Mouse (Mus musculus) heart, embryonic 13.5 days (tissue): ENCODE measurements at regions not wholly inside any gene's neighbourhood (a gene's known extent, or its start where the extent isn't known, plus 50 kb on each side); places are given as distances from the start of the nearest gene placed in this dataset.

ENCODE experiments used
- ATAC-seq: fragments of 200-750 bp; cut with Nextera tagmentation; 2 replicates; pipeline ENCODE4 v1.8.0; 2017; ENCODE audit warnings: moderate TSS enrichment; ENCODE audit not compliant: insufficient number of reproducible peaks, low FRiP score, low TSS enrichment; ENCODE audit errors: extremely low read depth
- H3K27ac ChIP-seq: fragments of 300-500 bp; sonication (generic); replicated peaks from 2 replicates; pipeline ENCODE4 v1.5.1; 2015; ENCODE audit warnings: moderate library complexity, mild to moderate bottlenecking, inconsistent platforms
- H3K27me3 ChIP-seq: fragments of 300-500 bp; sonication (generic); replicated peaks from 2 replicates; pipeline ENCODE4 v1.6.1; 2015; ENCODE audit warnings: mild to moderate bottlenecking, inconsistent platforms
- H3K36me3 ChIP-seq: fragments of 300-500 bp; sonication (generic); 2 replicates; pipeline ENCODE4 v1.6.1; 2015; ENCODE audit warnings: mild to moderate bottlenecking, inconsistent platforms
- H3K4me1 ChIP-seq: fragments of 300-500 bp; sonication (generic); 2 replicates; pipeline ENCODE4 v1.6.1; 2015; ENCODE audit warnings: inconsistent platforms
- H3K4me2 ChIP-seq: fragments of 300-500 bp; sonication (generic); 2 replicates; pipeline ENCODE4 v1.6.1; 2015; ENCODE audit warnings: inconsistent platforms, mild to moderate bottlenecking, moderate library complexity
- H3K4me3 ChIP-seq: fragments of 300-500 bp; sonication (generic); 2 replicates; pipeline ENCODE4 v1.5.1; 2015; ENCODE audit warnings: moderate library complexity, mild to moderate bottlenecking, inconsistent platforms
- H3K9ac ChIP-seq: fragments of 300-500 bp; sonication (generic); 2 replicates; pipeline ENCODE4 v1.6.1; 2015; ENCODE audit warnings: inconsistent platforms, mild to moderate bottlenecking, moderate library complexity
- H3K9me3 ChIP-seq: fragments of 300-500 bp; sonication (generic); 2 replicates; pipeline ENCODE4 v1.6.1; 2016; ENCODE audit warnings: inconsistent platforms
- WGBS: fragments of 180-500 bp; shearing (Covaris S2); methylation state at CpG from one replicate; pipeline ENCODE4 v1.1.7; 2015; ENCODE audit warnings: mixed read lengths; 5-methylcytosine and 5-hydroxymethylcytosine counted together

DNA sequence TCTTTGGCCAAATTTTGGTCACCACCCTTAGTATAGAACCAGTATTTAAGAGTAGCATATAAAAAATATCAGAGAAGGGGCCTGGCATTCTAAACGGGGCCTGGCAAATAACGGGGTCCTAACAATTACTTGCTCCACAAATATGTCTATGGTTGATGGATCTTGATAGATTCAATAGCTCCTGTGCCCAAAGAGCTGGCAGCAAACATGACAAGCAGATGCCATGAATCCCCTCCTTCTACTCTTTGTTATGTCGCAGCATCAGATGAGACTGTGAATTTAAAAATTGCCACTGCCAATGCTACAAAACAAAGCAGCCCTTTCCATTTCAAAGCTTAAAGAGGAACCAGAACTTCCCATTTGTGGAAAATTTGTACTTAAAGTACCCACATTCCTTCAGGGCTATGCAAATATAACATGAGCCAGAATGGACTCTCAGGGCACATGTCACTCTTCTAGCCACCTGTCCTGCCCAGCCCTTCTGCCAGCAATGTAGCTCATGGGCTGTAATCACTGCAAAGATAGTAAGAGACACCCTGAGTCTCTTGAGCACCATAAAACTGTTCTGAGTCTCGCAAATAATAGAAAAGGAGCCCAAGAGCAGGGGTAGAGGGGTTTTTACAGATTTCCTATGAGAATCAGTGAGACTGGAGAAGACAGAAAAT, 342.4 kb upstream of the Kirrel3 start:
- Histone ChIP-seq H3K4me2 (no peak overlapping the region), H3K9ac (no peak overlapping the region), H3K9me3 (no peaks in the 10 kb centered on the region), H3K27me3 (no peaks in the 10 kb centered on the region), H3K27ac (no peak overlapping the region), H3K4me1 (no peaks in the 10 kb centered on the region), H3K4me3 (no peak overlapping the region), H3K36me3 (no peaks in the 10 kb centered on the region)
- WGBS = 67% methylated on average over 4 of the region's 4 CpGs
- ATAC-seq = no peak

DNA sequence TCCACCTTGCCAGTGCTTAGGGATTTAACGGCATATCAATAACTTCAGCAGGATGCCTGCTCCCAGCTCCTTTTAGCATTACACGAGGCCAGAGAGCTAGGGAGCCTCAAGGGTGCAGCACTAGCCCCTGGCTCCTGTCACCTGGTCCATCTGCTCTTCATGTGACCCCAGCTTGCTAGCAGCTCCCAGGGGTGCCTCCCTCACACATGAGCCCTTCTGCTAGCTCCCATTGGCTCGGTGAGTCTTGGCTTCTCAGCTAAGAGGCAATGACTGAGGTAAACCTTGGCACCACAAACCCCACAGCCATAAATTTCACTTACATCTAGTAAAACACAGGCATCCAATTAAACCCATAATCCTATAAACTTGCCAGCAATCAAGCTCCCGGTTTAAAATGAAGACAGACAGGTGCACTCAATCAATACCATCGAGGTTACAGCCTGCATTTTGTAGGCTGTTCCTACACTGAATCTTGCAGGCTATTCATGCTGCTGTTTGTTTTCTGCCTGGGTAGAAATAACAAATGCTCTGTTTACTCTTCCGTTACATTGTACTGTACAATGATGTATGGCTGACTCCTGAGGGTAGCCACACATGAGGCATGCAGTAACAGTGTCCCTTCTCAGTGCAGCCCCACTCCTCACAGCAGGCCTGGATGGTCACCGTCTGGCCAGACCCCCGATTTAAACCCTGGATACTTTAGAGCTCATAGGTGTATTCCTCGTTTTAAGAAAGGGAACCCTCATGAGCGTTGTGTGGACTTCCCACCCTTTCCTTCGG, 330.3 kb upstream of the Kirrel3 start:
- Histone ChIP-seq H3K4me3 (no peak overlapping the region), H3K9ac (no peak overlapping the region), H3K27ac (no peak overlapping the region), H3K36me3 (no peaks in the 10 kb centered on the region), H3K27me3 (no peaks in the 10 kb centered on the region; the same call in 1 of the 2 replicates), H3K4me1 (no peaks in the 10 kb centered on the region), H3K4me2 (no peak overlapping the region), H3K9me3 (no peaks in the 10 kb centered on the region)
- ATAC-seq = no peak
- 53% methylated on average over 11 of the region's 11 CpGs for WGBS

DNA sequence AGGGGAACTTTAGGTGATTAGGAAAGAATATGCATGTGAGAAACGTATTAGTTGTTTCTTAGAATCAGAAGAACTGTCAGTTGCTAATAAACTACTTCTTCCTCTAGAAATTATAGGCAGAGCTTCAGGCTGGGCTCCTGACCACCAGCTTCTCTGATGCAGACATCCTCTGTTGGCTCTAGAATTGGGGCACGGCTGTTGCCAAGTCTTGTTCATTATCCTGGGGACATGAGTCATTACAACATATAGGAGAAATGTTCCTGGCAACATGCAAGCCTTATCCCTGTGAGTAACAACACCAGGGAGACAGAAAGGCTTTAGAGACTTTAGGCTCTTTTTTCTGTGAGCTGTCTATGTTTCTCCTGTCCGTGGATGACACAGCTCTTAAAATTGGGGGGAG, 329.1 kb upstream of the Kirrel3 start:
- Histone ChIP-seq H3K9ac (no peak overlapping the region), H3K4me3 (no peak overlapping the region), H3K27ac (no peak overlapping the region), H3K4me1 (no peaks in the 10 kb centered on the region), H3K27me3 (no peaks in the 10 kb centered on the region; the same call in 1 of the 2 replicates), H3K9me3 (no peaks in the 10 kb centered on the region), H3K4me2 (no peak overlapping the region), H3K36me3 (no peaks in the 10 kb centered on the region)
- WGBS = 59% methylated on average over 3 of the region's 3 CpGs
- no peak for ATAC-seq

DNA sequence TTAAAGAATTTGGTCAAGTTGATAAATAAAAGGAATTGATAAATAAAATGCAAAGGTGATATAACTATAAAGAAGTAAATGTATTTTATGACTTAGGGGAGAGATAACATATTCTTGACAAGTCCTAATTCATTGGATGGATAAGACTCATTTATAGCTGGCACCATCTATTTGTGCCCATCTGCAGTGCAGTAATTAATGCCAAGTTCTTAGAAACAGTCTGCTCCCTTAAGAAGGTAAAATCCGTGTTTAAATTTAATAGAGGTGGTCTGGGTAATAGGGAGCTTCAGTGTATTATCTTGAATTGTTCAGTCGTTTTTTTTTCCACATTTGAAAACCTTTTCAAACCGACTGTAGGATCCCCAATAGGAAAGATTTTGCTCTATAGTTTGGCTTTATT, 324.6 kb upstream of the Kirrel3 start:
- H3K4me3 ChIP-seq = no peak overlapping the region
- H3K4me1 ChIP-seq = no peaks in the 10 kb centered on the region
- no peaks in the 10 kb centered on the region for H3K9me3 ChIP-seq
- WGBS = 48% methylated on average over 3 of the region's 3 CpGs
- no peak overlapping the region for H3K4me2 ChIP-seq
- no peaks in the 10 kb centered on the region; the same call in 1 of the 2 replicates for H3K27me3 ChIP-seq
- no peak overlapping the region for H3K27ac ChIP-seq
- H3K9ac ChIP-seq = no peak overlapping the region
- ATAC-seq = no peak
- no peaks in the 10 kb centered on the region for H3K36me3 ChIP-seq

DNA sequence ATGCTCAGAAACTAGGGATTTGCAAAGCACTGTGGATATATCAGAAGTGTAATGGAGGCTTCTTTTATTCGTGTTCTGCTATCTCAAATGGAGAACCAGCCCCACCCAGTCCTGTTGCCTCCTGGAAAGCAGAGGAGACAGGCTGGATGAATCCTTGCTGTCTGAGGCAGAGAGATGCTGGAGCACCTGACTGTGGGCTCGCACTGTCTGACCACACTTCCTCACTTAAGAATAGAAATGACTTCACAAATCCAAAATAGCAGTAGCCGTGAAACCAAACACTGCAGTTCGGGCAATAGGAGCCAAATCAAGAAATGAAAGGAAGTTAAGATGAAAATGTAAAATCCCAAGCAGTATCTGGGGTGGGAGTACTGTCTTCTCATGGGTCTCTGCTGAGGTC, 299.4 kb upstream of the Kirrel3 start:
- no peaks in the 10 kb centered on the region for H3K27me3 ChIP-seq
- H3K4me1 ChIP-seq = no peaks in the 10 kb centered on the region
- no peak overlapping the region for H3K4me3 ChIP-seq
- no peak overlapping the region for H3K4me2 ChIP-seq
- ATAC-seq = no peak
- no peak overlapping the region for H3K27ac ChIP-seq
- H3K36me3 ChIP-seq = no peaks in the 10 kb centered on the region
- H3K9ac ChIP-seq = no peak overlapping the region
- no peaks in the 10 kb centered on the region for H3K9me3 ChIP-seq
- WGBS = 63% methylated on average over 4 of the region's 4 CpGs

DNA sequence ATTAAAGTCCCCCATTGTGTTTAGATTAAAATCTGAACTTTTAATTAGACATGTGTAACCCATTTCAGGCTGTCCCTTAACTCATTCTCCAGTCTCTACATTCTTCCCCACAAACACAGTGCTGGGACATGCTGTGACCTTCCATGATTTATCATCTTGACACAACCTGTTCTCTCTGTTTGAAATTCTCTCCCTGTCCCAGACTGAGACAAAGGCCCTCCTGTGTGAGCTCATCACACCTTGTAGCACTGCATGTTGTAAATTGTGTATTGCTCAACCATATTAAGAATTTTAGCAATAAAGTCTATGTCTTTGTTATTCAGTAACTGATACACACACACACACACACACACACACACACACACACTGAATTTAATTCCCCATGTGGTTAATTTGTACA, 293.2 kb upstream of the Kirrel3 start:
- Histone ChIP-seq H3K4me1 (no peaks in the 10 kb centered on the region), H3K9ac (no peak overlapping the region), H3K9me3 (no peaks in the 10 kb centered on the region), H3K4me3 (no peak overlapping the region), H3K36me3 (no peaks in the 10 kb centered on the region), H3K27ac (no peak overlapping the region), H3K27me3 (no peaks in the 10 kb centered on the region), H3K4me2 (no peak overlapping the region)
- ATAC-seq = no peak

DNA sequence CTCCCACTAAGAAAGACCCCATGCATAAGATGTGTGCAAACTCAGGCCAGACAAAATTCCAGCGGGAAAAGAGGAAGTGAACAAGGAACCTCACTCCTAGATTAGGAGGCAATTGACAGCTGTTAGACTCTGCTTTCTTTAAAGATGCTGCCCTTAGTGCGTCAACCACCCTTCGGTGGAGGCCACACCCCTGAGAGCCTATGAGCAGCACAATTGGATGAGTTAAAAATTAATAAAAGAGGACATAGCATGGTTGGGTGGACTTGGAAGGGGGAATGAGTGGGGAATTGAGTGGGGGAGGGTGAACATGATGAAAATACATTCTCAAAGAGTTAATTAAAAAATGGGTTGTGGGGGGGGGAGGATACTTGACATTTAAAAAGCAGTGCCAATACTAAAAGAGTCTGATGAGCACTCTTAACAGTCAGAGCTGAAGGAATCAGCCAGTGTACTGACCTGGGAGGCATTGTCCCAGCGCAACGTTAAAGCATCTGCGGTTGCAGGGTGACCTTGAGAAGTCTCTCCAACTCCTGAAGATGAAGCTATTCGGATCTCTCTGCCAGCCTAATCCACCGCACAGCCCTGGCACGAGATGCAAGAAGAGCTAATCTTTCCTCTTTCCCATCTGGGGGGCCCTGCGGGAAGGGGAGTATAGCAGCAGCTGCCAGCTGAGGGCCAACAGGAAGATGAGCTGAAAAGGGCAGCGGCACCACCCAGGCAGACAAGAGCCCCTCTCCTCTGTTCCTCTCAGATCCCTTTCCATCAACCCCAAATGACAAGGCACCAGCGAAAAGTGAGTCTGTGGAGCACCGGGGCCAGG, 283.4 kb upstream of the Kirrel3 start:
- no peak overlapping the region for H3K27ac ChIP-seq
- H3K36me3 ChIP-seq = no peaks in the 10 kb centered on the region
- H3K27me3 ChIP-seq = no peaks in the 10 kb centered on the region
- no peak overlapping the region for H3K4me3 ChIP-seq
- peaks cover 12% of the 10 kb centered on the region; the same call in 1 of the 2 replicates for H3K4me1 ChIP-seq
- WGBS = 50% methylated on average over 13 of the region's 13 CpGs
- ATAC-seq = no peak
- no peak overlapping the region for H3K9ac ChIP-seq
- H3K4me2 ChIP-seq = no peak overlapping the region
- no peaks in the 10 kb centered on the region for H3K9me3 ChIP-seq

DNA sequence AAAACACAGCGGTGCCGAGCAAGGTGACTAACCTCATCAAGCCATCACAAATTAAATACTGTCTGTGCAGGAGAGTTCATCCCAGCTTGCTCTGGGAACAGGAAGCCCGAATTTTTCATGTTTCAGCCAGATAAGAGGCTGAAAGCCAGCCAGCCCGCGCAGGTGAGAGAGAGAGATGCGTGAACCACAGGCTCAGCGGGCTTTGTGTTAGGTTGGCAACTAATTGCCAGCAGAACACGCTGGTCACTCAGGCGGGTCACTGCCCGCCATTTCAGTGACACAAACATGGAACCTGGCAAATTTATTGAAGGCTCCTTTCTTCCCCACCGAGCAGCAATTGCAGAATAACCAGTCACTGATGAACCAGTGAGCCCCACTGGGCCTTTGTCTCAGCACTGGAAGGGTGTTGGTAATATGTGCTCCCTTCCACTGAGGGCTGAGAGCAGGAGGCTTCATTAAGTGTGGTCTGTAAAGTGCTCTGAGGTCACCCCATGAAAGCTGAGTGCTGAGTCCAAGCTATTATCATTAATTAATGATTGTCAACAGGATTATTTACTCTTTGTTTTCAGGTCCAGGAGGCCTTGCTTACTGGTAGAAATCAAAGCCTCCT, 282.6 kb upstream of the Kirrel3 start:
- peaks cover 12% of the 10 kb centered on the region; the same call in 1 of the 2 replicates for H3K4me1 ChIP-seq
- no peaks in the 10 kb centered on the region for H3K36me3 ChIP-seq
- H3K4me3 ChIP-seq = no peak overlapping the region
- no peak for ATAC-seq
- no peaks in the 10 kb centered on the region for H3K9me3 ChIP-seq
- 52% methylated on average over 11 of the region's 11 CpGs for WGBS
- H3K9ac ChIP-seq = no peak overlapping the region
- H3K4me2 ChIP-seq = no peak overlapping the region
- no peaks in the 10 kb centered on the region for H3K27me3 ChIP-seq
- no peak overlapping the region for H3K27ac ChIP-seq

DNA sequence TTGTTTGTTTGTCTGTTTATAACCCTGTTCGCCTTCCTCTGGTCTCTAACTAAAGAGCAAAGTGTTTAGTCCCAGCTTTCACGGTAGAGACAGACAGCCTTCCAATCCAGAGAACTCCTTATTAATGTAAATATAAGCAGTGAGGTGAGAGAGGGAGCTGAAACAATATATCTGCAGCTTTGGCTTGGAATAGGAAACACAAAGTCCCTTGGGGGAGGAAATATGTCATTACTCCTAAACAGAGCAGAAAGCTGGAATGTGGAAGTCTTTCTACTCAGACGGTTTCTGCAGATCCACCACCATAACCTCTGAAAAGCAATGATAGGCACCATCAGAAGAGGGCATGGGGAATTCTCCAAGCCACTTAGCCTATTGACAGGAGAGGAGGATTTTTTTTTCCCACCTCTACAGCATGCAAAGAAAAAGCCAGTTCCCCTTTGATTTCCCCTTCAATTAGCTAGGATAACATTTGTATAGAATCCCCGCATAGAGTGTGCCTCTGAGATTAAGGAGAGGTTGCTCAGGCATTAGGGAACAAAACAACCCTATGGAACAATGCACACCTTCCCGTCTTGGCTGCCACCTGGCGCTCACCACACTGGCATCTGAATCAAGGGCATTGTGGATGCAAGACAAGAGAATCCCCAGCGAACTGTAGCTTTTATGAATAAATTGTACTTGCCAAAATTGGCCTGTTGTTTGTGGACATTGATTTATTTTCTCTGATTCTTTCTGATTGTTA, 281.9 kb upstream of the Kirrel3 start:
- Histone ChIP-seq H3K27me3 (no peaks in the 10 kb centered on the region), H3K4me2 (no peak overlapping the region), H3K4me1 (peaks cover 12% of the 10 kb centered on the region; the same call in 1 of the 2 replicates), H3K27ac (no peak overlapping the region), H3K9ac (no peak overlapping the region), H3K4me3 (no peak overlapping the region), H3K36me3 (no peaks in the 10 kb centered on the region), H3K9me3 (no peaks in the 10 kb centered on the region)
- 44% methylated on average over 7 of the region's 7 CpGs for WGBS
- ATAC-seq = no peak

DNA sequence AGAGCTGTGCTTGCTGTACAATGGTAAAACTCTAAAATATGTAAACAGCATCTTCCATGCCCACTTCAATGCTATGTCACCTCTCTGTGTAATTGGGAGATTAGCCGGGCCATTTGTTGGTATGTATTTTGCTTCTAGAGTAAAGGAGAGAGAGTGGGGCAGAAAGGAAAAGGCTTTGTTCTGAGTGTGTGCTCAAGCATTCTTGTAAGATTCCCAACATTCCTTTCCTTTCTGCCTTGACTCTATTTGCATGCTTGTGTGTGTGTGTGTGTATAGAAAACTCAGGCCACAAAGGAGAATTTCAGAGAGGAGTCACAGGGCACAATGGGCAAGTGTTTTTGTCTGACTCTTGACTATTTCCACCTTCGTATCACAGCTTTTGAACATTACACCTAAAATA, 281.2 kb upstream of the Kirrel3 start:
- 57% methylated on average over 2 of the region's 2 CpGs for WGBS
- ATAC-seq = no peak
- Histone ChIP-seq H3K4me2 (no peak overlapping the region), H3K27ac (no peak overlapping the region), H3K9me3 (no peaks in the 10 kb centered on the region), H3K27me3 (no peaks in the 10 kb centered on the region), H3K4me3 (no peak overlapping the region), H3K4me1 (peaks cover 12% of the 10 kb centered on the region; the same call in 1 of the 2 replicates), H3K9ac (no peak overlapping the region), H3K36me3 (no peaks in the 10 kb centered on the region)

DNA sequence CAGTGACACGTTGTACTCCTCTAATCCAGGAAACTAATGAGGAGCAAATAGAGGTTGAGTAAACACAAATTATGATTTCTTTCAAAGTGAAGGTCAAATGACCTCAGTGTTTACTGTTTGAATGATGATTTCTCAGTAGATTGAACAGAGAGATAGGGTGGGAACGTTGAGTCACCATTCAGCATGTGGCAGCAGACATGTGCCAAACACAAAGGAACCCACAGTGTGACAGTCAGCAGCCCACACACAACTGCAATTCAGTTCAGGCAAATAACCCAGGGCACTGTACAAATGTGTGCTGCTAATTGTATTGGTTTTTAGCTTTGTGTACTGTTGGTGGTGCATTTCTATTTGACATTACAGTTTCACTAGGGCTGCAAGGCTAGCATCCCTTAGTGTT, 254.1 kb upstream of the Kirrel3 start:
- no peak for ATAC-seq
- no peaks in the 10 kb centered on the region for H3K4me1 ChIP-seq
- no peaks in the 10 kb centered on the region for H3K27me3 ChIP-seq
- no peak overlapping the region for H3K4me2 ChIP-seq
- no peak overlapping the region for H3K9ac ChIP-seq
- 40% methylated on average over 2 of the region's 2 CpGs for WGBS
- no peak overlapping the region for H3K27ac ChIP-seq
- H3K36me3 ChIP-seq = no peaks in the 10 kb centered on the region
- H3K4me3 ChIP-seq = no peak overlapping the region
- no peaks in the 10 kb centered on the region for H3K9me3 ChIP-seq
